Mouse (Mus musculus): ENCODE measurements around the gene Slc35c2.

The Slc35c2 gene

DNA sequence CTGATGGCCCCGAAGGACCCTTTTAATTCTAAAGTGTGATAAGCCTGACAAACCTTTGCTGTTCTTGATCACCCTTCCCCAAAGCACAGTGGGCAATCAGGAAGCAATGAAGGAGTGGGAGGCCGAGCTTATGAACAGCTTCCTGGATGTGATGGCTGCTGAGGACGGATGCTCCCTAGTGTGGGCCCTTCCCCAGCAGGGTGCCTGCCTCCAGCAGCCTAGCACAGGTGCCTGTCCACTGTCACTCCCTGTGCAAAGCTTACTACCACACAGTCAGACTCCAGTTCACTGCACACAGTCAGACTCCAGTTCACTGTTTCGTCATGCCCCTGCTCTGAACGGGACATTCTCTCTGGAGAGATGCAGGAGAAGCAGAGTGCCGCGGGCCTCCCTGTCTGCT lies 24.7 kb upstream of the Slc35c2 start:
- DNase-seq (ENCODE audit: low spot score in 2 of 2) = no peak

DNA sequence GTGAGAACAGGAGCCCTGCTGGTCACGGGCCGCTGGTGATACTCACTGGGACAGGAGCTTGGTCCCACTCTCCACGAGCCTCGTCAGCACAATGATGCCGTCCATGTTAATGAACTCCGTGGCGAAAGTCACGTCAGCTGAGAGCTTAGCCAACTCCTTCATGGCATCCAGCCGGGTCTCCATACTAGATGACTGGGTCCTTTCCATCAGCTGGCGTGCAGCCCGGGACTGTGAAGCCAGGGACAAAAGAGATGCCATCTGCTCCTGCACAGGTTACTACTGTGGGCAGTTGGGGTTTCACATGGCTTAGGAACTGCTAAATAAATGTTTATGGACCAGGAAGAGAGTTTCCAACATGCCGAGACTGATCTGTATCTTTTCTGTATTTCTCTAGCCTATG lies 23.9 kb upstream of the Slc35c2 start:
- DNase-seq (ENCODE audit: low spot score in 2 of 2) = no peak

DNA sequence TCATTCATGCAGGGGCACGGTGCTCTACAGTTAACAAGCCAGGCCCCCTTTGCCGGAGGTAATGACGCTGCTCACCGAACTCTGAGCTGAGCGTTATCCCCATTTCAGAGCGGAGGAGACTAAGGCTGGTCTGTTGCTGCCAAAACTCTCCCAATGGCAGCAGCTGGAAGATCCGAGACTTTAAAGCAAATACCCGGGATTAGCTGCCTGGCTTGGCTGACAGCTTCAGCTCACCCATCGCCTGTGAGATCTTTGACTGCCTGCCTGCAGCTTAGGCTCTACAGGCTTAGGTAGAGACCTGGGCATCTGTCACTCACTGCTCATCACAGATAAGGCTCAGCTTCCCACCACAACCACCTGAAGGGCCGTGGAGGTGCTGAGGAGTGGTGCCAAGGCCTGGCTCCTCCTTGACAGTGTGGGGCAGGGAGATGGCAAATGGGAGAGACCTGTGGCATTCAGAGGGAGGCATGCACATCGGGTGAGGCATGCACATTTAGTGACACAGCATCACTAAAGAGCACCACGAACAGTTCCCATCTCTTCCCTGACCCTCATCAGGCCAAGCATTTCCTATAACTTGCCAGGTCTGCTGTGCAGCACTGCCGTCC lies 23.3 kb upstream of the Slc35c2 start:
- no peak for DNase-seq (ENCODE audit: low spot score in 2 of 2)

DNA sequence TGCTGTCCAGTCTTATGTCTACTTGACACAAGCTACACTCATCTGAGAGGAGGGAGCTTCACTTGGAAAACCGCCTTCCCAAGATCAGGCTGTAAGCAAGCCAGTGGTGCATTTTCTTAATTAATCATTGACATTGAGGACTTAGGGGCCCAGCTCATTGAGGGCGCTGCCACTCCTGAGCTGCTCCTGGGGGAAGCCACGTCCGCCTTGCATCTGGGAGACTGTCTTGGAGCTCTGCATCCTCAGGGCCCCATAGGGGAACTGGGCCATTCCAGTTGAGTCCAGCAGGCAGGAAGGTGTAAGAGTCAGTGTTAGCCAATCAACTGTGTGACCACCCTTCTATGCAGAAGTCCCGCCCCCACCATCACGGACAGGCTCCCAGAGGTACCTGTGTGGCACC lies 20.1 kb upstream of the Slc35c2 start:
- DNase-seq (ENCODE audit: low spot score in 2 of 2) = no peak

DNA sequence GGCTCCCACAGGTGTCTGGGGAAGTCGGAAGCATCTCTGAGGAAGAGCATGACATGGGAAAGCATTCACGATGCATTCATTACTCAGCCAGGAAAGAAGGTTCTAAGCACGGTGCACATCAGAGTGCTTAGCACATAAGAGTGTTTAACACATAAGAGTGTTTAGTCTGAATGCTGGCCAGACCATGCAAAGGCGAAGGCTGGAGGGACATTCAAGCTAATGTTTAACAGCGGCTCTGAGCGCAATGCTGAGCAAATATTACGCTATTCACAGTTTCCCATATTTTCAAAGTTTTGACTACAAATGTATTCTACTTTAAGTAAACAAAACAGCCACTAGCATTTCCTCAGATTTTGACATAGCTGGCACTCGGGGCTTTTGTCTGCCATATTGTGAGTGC lies 17.8 kb upstream of the Slc35c2 start:
- DNase-seq (ENCODE audit: low spot score in 2 of 2) = no peak

DNA sequence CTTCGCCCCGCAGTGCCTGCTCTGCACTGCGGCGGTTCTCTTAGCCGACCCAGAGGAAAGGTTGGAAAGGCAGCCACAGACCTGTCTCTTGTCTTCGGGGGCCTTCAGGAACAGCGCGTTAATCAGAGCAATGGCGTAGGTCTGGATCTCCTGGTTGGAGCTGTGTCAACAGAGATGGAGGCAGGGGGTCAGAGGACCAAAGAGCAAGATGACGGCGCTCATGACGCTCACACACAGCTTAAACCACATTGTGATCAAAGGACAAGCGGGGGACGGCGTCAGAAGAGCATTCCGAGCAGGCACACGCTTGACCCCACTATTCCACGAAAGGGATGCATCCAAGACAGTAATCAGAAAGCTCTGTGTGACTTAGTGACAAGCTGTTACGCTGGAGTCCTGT lies 17.1 kb upstream of the Slc35c2 start:
- no peak for DNase-seq (ENCODE audit: low spot score in 2 of 2)

DNA sequence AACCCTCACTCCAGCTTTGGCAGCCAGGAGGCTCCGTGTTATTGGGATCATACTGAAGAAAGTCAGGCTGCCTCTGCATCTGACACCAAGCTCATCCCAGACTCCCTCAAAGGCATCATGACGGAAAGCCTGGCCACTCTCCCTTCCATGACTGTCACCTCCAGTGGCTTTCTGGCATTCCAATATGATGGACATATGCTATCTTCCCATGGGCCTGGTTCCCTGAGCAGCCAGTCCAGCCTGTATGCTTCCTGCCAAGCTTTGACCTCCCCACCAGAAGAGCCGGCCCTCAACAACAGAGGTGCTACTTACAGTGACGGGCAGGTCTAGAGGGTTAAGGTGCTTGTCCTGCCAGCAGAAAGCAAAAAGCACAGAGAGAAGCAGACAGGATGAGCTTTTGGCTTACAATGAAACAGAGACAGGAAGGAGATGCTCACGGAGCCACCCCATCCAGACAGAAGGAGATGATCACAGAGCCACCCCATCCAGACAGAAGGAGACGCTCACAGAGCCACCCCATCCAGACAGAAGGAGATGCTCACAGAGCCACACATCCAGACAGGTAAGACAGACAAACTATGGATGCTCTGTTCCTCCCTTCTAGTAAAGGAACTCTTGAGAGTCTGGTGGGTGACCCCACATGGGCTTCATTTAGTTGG lies 15.8 kb upstream of the Slc35c2 start:
- DNase-seq (ENCODE audit: low spot score in 2 of 2) = no peak

DNA sequence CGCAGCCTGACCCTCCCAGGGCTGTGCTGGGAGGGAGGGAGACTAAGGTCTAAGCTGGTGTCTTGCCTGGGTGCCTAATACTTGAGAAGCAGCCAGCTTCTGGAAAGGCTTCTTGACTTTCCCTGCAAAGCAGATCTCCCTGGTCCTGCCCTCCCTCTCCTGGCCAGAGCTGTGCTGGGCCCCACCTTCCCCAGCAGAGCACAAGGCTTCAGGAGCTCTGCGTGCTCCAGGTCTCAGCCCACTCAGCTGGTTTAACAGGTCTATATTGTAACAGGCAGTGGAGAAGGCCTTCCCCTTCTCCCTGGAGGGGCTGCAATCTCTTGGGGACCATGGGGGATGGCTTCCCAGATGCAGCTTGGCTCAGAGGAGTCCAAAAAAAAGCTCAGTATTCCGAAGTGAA lies 13.7 kb upstream of the Slc35c2 start:
- no peak for DNase-seq (ENCODE audit: low spot score in 2 of 2)

DNA sequence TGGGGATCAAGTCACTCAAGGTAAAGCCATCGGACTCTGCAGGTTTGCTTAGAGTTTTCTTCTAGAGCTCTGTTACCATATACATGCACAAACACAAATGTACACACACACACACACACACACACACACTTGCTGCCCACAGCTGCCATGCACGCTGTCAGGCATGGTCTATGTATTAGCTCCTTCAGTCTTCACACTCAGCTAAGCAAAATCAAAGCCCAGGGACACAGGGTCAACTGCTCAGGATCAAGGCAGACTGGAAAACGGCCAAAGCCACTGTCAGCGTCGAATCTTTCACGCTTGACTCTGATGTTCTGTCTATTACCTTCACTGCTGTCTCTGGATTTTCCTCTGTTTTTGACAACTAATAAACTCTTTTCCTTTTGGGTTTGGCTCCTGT lies 13.2 kb upstream of the Slc35c2 start:
- no peak for DNase-seq (ENCODE audit: low spot score in 2 of 2)

DNA sequence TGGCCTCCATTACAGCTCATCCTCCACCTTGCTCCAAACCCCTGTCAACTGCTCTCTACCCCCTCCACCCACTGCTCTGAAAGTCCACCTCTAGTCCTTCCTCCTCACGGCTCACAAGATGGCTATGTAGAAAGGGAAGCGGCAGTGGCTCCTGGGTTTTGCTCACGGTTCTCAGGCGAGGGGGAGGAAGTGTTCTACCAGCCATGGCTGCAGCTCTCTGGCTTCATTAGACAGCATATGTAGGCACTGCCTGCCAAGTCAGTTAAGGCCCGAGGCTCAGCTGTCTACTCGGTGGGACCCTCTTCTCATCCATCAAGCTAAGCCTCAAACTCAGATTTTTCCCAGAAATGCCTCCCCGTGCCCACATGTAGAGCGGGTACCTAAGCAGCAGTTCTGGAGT lies 12.8 kb upstream of the Slc35c2 start:
- DNase-seq (ENCODE audit: low spot score in 2 of 2) = no peak

DNA sequence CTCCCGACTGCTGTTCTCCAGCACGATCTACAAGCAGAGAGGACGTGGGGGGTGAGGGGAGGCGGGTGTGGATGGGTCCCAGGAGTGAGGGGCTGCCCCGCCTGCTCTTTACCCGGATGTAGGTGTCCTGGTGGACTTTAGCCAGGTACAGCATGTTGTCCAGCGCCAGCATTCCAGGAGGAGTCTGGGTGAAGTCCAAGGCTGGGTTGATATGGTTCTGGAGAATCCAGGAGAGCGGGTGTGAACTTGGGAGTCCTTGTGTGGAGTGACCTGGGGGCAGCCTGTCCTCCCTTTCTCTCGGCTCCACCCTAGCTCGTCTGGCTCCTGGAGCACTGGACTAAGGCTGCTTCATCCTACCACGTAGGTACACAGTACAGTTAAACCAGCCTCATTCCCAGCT lies 9.8 kb upstream of the Slc35c2 start:
- no peak for DNase-seq (ENCODE audit: low spot score in 2 of 2)

DNA sequence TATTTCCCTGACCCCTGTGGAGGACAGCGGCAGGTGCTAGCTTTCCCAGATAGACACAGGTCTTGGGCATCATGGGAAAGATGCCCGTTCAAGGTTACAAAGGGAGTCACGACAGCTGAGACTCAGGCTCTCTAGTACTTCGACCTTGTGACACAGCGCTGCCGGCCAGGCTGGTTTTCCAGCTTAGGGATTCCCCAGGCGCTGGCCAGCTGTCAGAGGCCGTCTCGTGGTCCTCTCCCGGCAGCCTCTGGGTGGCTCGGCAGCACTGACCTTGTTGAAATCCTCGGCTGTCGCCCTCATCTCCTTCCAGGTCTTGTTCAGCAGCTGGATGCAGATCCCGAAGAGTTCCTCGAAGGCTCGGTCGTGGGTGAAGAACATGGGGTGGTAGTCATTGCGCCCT lies 8.9 kb upstream of the Slc35c2 start:
- DNase-seq (ENCODE audit: low spot score in 2 of 2) = no peak

DNA sequence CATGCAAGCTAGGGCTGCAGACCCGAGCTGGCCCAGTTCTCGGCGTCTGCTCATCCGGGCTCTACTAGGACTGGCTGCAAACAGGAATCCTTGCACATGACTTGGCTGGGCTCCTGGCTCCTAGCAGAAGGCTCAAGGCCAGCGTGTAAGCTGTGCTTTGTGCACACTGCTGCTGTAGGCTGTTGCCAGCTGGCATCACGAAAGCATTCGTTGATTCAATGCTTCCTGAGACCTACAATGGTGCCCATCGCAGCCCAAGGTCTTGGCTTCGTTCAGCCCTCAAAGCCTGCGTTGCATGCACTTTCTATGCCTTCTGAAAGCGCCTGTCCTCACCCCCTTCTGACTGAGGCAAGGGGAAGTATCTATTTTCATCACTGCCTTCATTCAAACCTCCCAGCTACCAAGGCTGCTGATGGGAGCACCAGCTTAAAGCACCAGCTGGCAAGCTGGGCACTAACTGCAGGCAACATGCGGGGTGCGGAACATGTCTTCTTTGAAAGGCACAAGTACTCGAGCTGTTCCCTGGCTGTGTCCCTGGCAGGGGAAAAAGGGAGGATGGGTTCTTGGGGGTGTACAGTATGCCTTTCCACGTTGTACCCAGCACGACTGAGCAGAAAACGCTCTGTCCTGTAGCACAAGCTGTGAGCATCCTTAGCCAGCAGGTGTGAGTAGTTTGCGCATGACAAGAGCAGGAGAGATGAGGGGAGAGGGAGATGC lies 804 bp upstream of the Slc35c2 start:
- DNase-seq (ENCODE audit: low spot score in 2 of 2) = no peak

DNA sequence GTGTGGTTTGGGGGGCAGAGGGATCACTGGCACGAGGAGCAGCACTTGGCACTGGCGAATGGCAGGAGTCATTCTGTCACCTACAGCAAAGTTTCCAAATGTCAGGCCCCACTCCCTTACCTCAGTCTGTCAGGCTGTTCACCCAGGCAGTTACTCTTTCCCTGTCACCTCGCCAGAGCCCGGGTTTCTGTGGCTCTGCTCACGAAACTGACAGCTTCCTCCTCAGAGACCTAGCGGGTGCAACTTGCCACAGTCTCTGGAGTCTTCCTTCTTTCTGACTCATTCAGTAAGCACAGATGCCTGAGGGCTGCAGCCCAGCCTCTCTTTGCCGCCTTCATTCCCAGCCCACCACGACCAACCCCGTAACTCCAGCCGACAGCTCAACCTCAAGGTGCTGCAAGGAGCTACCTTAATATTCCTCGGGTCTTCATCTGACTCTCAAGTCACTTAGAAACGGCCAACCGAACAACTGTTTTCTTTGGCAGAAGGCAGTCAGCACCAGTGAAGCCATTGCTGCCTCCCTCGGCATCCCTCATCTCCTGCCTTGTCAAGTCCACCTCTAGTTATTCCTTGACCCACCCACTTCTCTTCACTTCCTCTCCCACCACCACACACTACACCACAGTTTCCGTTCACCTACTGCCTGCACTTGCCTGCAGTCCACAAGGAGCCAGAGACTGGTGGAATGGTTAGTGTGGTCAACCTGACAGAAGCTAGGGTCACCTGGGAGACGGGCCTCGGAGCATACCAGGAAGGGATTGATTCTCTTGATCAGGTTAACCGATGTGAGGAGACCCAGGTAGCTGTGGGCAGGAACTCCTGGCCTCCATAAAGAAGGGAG lies 1.1 kb downstream of the Slc35c2 start:
- no peak for DNase-seq (ENCODE audit: low spot score in 2 of 2)

DNA sequence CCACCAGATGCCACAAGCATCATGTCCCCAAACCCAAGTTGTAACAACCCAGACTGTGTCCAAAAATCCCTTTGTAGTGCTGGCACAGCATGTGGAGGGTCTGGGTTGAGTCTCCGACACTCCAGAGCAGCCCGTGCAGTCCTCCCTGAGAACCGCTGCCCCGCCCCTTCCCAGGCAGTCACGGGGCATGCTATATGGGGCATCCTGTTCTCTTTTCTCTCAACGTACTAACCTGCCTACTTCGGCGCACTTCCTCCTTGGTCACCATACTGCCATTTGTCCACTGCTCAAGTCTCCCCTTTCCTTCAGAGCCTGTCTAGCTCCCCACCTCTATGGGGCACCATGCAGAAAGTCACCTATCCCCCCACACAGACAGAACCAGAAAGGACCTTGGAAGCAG lies 2.0 kb downstream of the Slc35c2 start:
- DNase-seq (ENCODE audit: low spot score in 2 of 2) = peak in 1 of 2 experiments; percentile 31

DNA sequence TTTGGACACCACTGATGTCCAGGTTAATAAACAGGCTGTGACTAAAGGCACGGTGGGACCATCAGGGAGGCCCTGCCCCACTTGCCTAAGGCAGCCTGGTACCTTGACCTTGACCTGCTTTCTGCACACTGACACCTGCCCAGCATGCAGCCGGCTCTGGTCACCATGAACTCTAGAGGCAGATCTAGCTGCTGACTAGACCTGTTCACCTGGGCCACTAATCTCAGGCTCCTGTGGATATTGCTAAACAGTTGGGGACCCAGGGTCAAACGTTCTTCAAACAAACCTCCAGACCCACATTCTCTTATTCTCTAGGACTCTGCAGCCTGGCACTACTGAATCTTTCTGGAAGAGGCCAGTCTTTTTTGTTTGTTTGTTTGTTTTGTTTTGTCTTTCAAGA lies 2.6 kb downstream of the Slc35c2 start:
- DNase-seq (ENCODE audit: low spot score in 2 of 2) = no peak

DNA sequence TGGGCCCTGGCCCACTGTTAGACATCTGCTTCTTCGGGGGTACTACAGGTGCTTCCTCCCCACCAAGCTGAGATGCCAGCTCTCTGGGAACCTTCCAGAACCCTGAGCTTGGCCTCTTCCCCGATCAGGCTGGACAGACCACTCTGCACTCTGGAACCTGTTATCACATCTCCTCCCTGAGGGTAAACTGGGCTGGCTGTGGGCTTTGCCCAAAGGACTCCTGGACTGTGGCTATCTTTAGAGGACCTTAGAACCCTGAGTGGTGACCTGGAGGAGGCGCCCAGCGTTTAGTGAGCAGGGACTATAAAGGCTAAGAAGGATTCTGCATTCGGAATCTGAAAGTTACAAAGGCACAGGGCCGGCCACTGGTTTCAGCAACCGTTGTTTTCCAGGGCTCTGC lies 3.3 kb downstream of the Slc35c2 start:
- DNase-seq (ENCODE audit: low spot score in 2 of 2) = no peak

DNA sequence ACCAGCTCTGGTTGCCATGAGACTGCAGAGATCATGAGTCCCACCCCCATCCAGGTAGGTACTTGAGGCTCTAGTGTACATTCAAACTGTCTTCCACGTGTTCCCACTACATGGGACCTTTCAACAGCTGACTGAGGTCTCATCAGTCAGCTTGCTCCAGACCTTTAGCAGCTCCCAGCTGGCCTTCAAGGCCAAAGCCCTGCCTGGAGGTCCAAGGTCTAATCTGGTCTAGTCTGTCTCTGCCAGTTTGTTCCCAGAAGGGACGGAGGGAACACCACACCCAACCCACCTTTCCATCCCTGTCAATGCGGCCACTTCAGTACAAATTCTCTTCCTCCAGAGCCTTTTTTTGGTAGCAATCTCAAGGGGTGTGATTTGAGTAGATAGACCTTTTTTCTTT lies 4.0 kb downstream of the Slc35c2 start:
- no peak for DNase-seq (ENCODE audit: low spot score in 2 of 2)

DNA sequence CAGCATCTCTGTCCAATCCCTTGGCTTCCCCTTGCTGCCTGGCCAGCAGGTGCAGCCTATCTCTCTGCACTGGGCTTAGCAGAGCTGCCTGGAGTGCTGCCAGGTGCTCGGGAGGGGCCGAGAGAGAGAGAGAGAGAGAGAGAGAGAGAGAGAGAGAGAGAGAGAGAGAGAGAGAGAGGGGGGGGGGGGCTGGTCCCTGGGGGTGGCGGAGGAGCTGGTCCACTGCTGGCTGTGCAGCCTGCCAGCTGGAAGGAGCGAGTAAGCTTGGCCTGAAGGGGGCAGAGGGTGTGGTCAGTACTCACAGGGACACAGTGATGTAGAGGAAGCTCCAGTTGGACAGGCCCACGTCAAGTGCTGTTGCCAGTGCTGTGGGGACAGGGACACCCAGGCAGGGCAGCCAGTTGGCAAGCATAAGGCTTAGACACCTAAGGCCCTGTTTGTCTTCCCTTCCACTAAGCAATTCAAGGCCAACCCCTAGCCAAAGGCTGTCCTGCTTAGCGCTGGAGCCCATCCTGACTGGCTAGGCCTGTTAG lies 5.8 kb downstream of the Slc35c2 start:
- no peak for DNase-seq (ENCODE audit: low spot score in 2 of 2)

DNA sequence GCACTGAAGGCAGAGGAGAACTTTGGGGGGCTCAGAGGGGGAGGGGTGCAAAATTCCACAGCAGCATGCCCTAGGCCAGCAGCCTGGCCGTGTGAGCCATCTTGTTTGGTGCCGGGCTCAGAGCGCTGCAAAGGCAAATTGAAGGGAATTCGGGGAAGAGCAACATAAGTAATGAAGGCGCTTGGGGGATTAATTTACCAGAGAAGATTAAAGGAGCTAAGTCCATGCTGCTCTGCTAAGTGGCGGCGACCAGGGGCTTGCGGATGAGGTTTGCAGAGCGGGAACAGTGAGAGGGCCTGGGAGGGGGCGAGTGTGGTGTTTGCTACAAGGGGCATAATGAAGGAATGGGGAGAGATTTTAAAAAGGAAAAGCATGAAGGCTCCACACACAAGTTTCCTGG lies 8.3 kb downstream of the Slc35c2 start:
- no peak for DNase-seq (ENCODE audit: low spot score in 2 of 2)

DNA sequence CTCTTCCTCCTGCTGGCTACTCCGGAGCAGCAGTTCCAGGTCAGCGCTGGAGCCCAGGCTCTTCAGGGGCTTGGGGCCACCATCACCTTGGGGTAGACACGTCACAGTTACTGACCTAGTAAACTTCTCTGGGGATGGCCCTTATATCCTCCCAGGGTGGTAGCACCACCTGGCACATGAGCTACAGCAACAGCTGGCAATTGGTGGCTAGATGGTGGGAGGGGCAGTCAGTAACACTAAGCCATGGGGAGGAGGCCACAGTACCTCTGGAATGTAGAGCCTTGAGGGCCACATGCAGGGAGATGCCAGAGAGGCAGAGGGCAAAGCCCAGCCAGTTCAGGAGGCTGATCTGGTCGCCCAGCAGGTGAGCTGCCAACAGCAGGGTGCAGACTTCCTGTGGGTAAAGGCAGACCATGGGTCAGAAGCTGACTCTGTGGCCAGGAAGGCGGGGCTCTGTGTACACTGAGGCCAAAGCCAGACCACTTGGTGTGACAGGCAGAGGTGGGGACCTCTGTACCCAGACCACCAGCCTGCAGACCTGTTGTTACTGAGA lies 10.4 kb downstream of the Slc35c2 start:
- DNase-seq (ENCODE audit: low spot score in 2 of 2) = no peak

DNA sequence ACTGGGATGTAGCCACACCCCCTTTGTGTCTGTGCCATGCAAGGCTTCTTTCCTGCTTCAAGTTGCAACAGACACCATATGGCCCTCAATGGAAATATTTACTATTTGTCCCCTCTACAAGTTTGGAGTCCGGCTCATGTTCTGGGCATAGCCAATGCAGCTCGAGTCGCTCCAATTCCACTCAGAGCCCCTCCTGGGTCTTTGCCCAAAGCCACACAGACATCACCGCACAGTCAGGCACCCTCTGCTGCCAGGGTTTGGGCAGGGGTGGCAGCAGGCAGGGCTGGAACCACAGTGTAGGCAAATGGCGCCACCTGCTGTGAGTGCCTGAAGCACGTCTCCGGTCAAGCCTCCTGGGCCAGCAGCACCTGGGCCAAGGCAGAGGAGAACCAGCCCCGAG lies 11.8 kb downstream of the Slc35c2 start:
- peak; percentile 24 to 53 for DNase-seq (ENCODE audit: low spot score in 2 of 2)
